Mouse (Mus musculus) embryo, embryonic 9.5 days (tissue): Measurements from ENCODE around the gene Olfr924.
"Not testable (repeated sequence)": the region's sequence is repeated elsewhere in the genome, so short reads cannot be mapped to it uniquely, and the experiment has no call there.

Experiments used
- DNase-seq: peaks from one replicate; pipeline ENCODE4 v3.0.0-alpha.2; 2017; ENCODE audit errors: extremely low spot score

Olfr924 gene

GRCm38 (mm10) chr9:38844149-38844548 is at the start of gene Olfr924:
Gene Olfr924, plus strand, starts transcription at chr9:38844449.
- no peak for DNase-seq

- no peak for DNase-seq
Observed at GRCm38 (mm10) chr9:38805696-38806095, 38.6 kb upstream of the Olfr924 start.

- no peak for DNase-seq
Observed at GRCm38 (mm10) chr9:38814314-38814713, 29.9 kb upstream of the Olfr924 start, which contains the start of gene Olfr922. Gene Olfr922, plus strand, starts transcription at chr9:38814614.

GRCm38 (mm10) chr9:38815458-38815986 is 28.7 kb upstream of the Olfr924 start:
- no peak for DNase-seq

- no peak for DNase-seq
Observed at GRCm38 (mm10) chr9:38826245-38826644, 18.0 kb upstream of the Olfr924 start, which contains the start of gene Olfr923. Gene Olfr923, plus strand, starts transcription at chr9:38826545.

GRCm38 (mm10) chr9:38833027-38833426 is 11.2 kb upstream of the Olfr924 start:
- DNase-seq, result no peak

GRCm38 (mm10) chr9:38854760-38855159 is 10.5 kb downstream of the Olfr924 start, which contains the start of gene Olfr26:
Gene Olfr26, plus strand, starts transcription at chr9:38855060.
- DNase-seq, result no peak

GRCm38 (mm10) chr9:38874880-38875279 is 30.6 kb downstream of the Olfr924 start:
- DNase-seq, result not testable (repeated sequence)

GRCm38 (mm10) chr9:38876826-38877225 is 32.6 kb downstream of the Olfr924 start, which contains the start of gene Olfr926:
Gene Olfr926, plus strand, starts transcription at chr9:38877126.
- no peak for DNase-seq
